Mouse (Mus musculus) CH12.LX (cell line): ENCODE measurements around the gene Serpina6.

Experiments used
- CTCF ChIP-seq, 2 experiments: IDR thresholded peaks in 1 of 2; conservative IDR thresholded peaks in 1 of 2; 2 replicates each; pipeline ENCODE4 v1.5.1; 2011 to 2012; ENCODE audit warnings: low read depth in 2 of 2, low read length in 2 of 2, improper control_type of control experiment in 1 of 2, inconsistent platforms in 1 of 2, mild to moderate bottlenecking in 1 of 2, moderate library complexity in 1 of 2
- E2F4 ChIP-seq: IDR thresholded peaks from 2 replicates; pipeline ENCODE4 v1.6.1; 2011; ENCODE audit warnings: low read depth, low read length, improper control_type of control experiment; ENCODE audit not compliant: insufficient replicate concordance
- ELF1 ChIP-seq: IDR thresholded peaks from 2 replicates; pipeline ENCODE4 v1.6.1; 2014; ENCODE audit warnings: low read depth, mild to moderate bottlenecking, inconsistent platforms, low read length, improper control_type of control experiment
- HCFC1 ChIP-seq: IDR thresholded peaks from 2 replicates; pipeline ENCODE4 v1.6.1; 2012; ENCODE audit warnings: low read depth, mild to moderate bottlenecking, inconsistent platforms, low read length, improper control_type of control experiment
- MAX ChIP-seq: IDR thresholded peaks from 2 replicates; pipeline ENCODE4 v1.6.1; 2011; ENCODE audit warnings: low read length, improper control_type of control experiment
- MAZ ChIP-seq: IDR thresholded peaks from 2 replicates; pipeline ENCODE4 v1.6.1; 2012; ENCODE audit warnings: low read depth, mild to moderate bottlenecking, inconsistent platforms, low read length, improper control_type of control experiment, moderate library complexity
- MXI1 ChIP-seq: IDR thresholded peaks from 2 replicates; pipeline ENCODE4 v1.6.1; 2011; ENCODE audit warnings: mild to moderate bottlenecking, low read depth, low read length, improper control_type of control experiment
- POLR2A ChIP-seq: IDR thresholded peaks from 2 replicates; pipeline ENCODE4 v1.6.1; 2011; ENCODE audit warnings: low read depth, mild to moderate bottlenecking, improper control_type of control experiment, low read length
- RCOR1 ChIP-seq: conservative IDR thresholded peaks from 2 replicates; pipeline ENCODE4 v1.6.1; 2012; ENCODE audit warnings: low read depth, mild to moderate bottlenecking, inconsistent platforms, low read length, improper control_type of control experiment
- UBTF ChIP-seq: IDR thresholded peaks from 2 replicates; pipeline ENCODE4 v1.6.1; 2012; ENCODE audit warnings: low read depth, mild to moderate bottlenecking, inconsistent platforms, low read length, improper control_type of control experiment, moderate library complexity
- USF1 ChIP-seq: IDR thresholded peaks from 2 replicates; pipeline ENCODE4 v1.6.1; 2014; ENCODE audit warnings: low read depth, mild to moderate bottlenecking, inconsistent platforms, low read length, improper control_type of control experiment
- ZNF384 ChIP-seq: IDR thresholded peaks from 2 replicates; pipeline ENCODE4 v1.6.1; 2012; ENCODE audit warnings: low read depth, low read length, improper control_type of control experiment, inconsistent platforms

- no peak for TF ChIP-seq POLR2A
- TF ChIP-seq USF1: no peak
- TF ChIP-seq HCFC1: no peak
- no peak for TF ChIP-seq CTCF (conservative IDR thresholded peaks at IDR 0.05 in 1 of 2, IDR thresholded peaks at IDR 0.05 in 1 of 2; ENCODE audit: low read depth in 2 of 2, low read length in 2 of 2)
- TF ChIP-seq MXI1: no peak
- no peak for TF ChIP-seq ZNF384
- TF ChIP-seq E2F4: no peak
- no peak for TF ChIP-seq ELF1
- no peak for TF ChIP-seq RCOR1
- TF ChIP-seq MAZ: no peak
- TF ChIP-seq MAX: no peak
- no peak for TF ChIP-seq UBTF
Observed at GRCm38 (mm10) chr12:103598411-103598810, 58.6 kb downstream of the Serpina6 start.
